Mouse (Mus musculus): ENCODE results near the gene Kidins220. TPM values are rescaled to one million over a fixed set of nuclear protein-coding genes. Genes with fewer than 3 reads are reported as not detected.

Gene Kidins220
- polyA plus RNA-seq, 1 experiment, result 72.1 TPM

GRCm38 (mm10) chr12:25092027-25092704 is 117.4 kb downstream of the Kidins220 start:
- DNase-seq, result peak; percentile 87
- H3K4me3 ChIP-seq (ENCODE audit: control insufficient read depth, insufficient read depth, low read length), result peak overlapping the region; percentile 33
- no peak overlapping the region for H3K27ac ChIP-seq (ENCODE audit: control insufficient read depth, insufficient read depth, low read length)

GRCm38 (mm10) chr12:25092751-25093211 is 118.1 kb downstream of the Kidins220 start:
- peaks cover 21% of the 10 kb centered on the region for H3K4me1 ChIP-seq (replicated peaks; ENCODE audit: control insufficient read depth, insufficient read depth, low read length)
- 20% methylated on average over 17 of the region's 17 CpGs for WGBS
- H3K36me3 ChIP-seq (ENCODE audit: control insufficient read depth, insufficient read depth, low read length), result no peaks in the 10 kb centered on the region
- DNase-seq, result peak; percentile 59
- H3K27ac ChIP-seq (ENCODE audit: control insufficient read depth, insufficient read depth, low read length), result no peak overlapping the region
- H3K27me3 ChIP-seq (ENCODE audit: control insufficient read depth, insufficient read depth, low read length), result no peaks in the 10 kb centered on the region; the same call in 1 of the 2 replicates
- peak overlapping the region; percentile 33 for H3K4me3 ChIP-seq (ENCODE audit: control insufficient read depth, insufficient read depth, low read length)
- TF ChIP-seq CTCF (IDR thresholded peaks at IDR 0.05; ENCODE audit: borderline replicate concordance, control insufficient read depth, extremely low read depth, insufficient read depth, low read length, poor library complexity), result no peak
- no peak for TF ChIP-seq POLR2A (IDR thresholded peaks at IDR 0.05; ENCODE audit: control insufficient read depth, extremely low read depth, insufficient read depth, low read length, poor library complexity)

More at GRCm38 (mm10) chr12:25092027-25092704, 117.4 kb downstream of the Kidins220 start:
- 13% methylated on average over 25 of the region's 25 CpGs for WGBS
- no peaks in the 10 kb centered on the region; the same call in 1 of the 2 replicates for H3K27me3 ChIP-seq (ENCODE audit: control insufficient read depth, insufficient read depth, low read length)
- peaks cover 17% of the 10 kb centered on the region for H3K4me1 ChIP-seq (replicated peaks; ENCODE audit: control insufficient read depth, insufficient read depth, low read length)
- TF ChIP-seq CTCF (IDR thresholded peaks at IDR 0.05; ENCODE audit: borderline replicate concordance, control insufficient read depth, extremely low read depth, insufficient read depth, low read length, poor library complexity), result peak; percentile 98
- no peak for TF ChIP-seq POLR2A (IDR thresholded peaks at IDR 0.05; ENCODE audit: control insufficient read depth, extremely low read depth, insufficient read depth, low read length, poor library complexity)
- no peaks in the 10 kb centered on the region for H3K36me3 ChIP-seq (ENCODE audit: control insufficient read depth, insufficient read depth, low read length)

- no peak for DNase-seq
- peaks cover 26% of the 10 kb centered on the region for H3K4me1 ChIP-seq (replicated peaks; ENCODE audit: control insufficient read depth, insufficient read depth, low read length)
- 88% methylated on average over 11 of the region's 11 CpGs for WGBS
- TF ChIP-seq POLR2A (IDR thresholded peaks at IDR 0.05; ENCODE audit: control insufficient read depth, extremely low read depth, insufficient read depth, low read length, poor library complexity), result no peak
- TF ChIP-seq CTCF (IDR thresholded peaks at IDR 0.05; ENCODE audit: borderline replicate concordance, control insufficient read depth, extremely low read depth, insufficient read depth, low read length, poor library complexity), result no peak
- H3K27ac ChIP-seq (ENCODE audit: control insufficient read depth, insufficient read depth, low read length), result no peak overlapping the region; the same call in 1 of the 2 replicates
- H3K27me3 ChIP-seq (ENCODE audit: control insufficient read depth, insufficient read depth, low read length), result no peaks in the 10 kb centered on the region; the same call in 1 of the 2 replicates
- no peaks in the 10 kb centered on the region for H3K36me3 ChIP-seq (ENCODE audit: control insufficient read depth, insufficient read depth, low read length)
- H3K4me3 ChIP-seq (ENCODE audit: control insufficient read depth, insufficient read depth, low read length), result peak overlapping the region; percentile 6; the same call in 1 of the 2 replicates
Measured at GRCm38 (mm10) chr12:25093241-25093774, 118.6 kb downstream of the Kidins220 start.

GRCm38 (mm10) chr12:25094621-25095521 is 120.1 kb downstream of the Kidins220 start:
- 9% methylated on average over 22 of the region's 22 CpGs for WGBS
- Histone ChIP-seq H3K27ac (ENCODE audit: control insufficient read depth, insufficient read depth, low read length) (peak overlapping the region; percentile 29; the same call in 1 of the 2 replicates), H3K27me3 (ENCODE audit: control insufficient read depth, insufficient read depth, low read length) (peaks cover 4% of the 10 kb centered on the region; the same call in 1 of the 2 replicates), H3K36me3 (ENCODE audit: control insufficient read depth, insufficient read depth, low read length) (no peaks in the 10 kb centered on the region), H3K4me3 (ENCODE audit: control insufficient read depth, insufficient read depth, low read length) (peak overlapping the region; percentile 62), H3K4me1 (replicated peaks; ENCODE audit: control insufficient read depth, insufficient read depth, low read length) (peaks cover 41% of the 10 kb centered on the region)
- DNase-seq, result no peak
- TF ChIP-seq CTCF (IDR thresholded peaks at IDR 0.05; ENCODE audit: borderline replicate concordance, control insufficient read depth, extremely low read depth, insufficient read depth, low read length, poor library complexity) (no peak), POLR2A (IDR thresholded peaks at IDR 0.05; ENCODE audit: control insufficient read depth, extremely low read depth, insufficient read depth, low read length, poor library complexity) (no peak)

- Histone ChIP-seq H3K27ac (ENCODE audit: control insufficient read depth, insufficient read depth, low read length) (peak overlapping the region; percentile 8; the same call in 1 of the 2 replicates), H3K27me3 (ENCODE audit: control insufficient read depth, insufficient read depth, low read length) (peaks cover 7% of the 10 kb centered on the region), H3K4me1 (replicated peaks; ENCODE audit: control insufficient read depth, insufficient read depth, low read length) (peaks cover 46% of the 10 kb centered on the region), H3K4me3 (ENCODE audit: control insufficient read depth, insufficient read depth, low read length) (peak overlapping the region; percentile 62), H3K36me3 (ENCODE audit: control insufficient read depth, insufficient read depth, low read length) (no peaks in the 10 kb centered on the region)
- under 1% methylated on average over 19 of the region's 19 CpGs for WGBS
- no peak for DNase-seq
- no peak for TF ChIP-seq CTCF (IDR thresholded peaks at IDR 0.05; ENCODE audit: borderline replicate concordance, control insufficient read depth, extremely low read depth, insufficient read depth, low read length, poor library complexity)
- TF ChIP-seq POLR2A (IDR thresholded peaks at IDR 0.05; ENCODE audit: control insufficient read depth, extremely low read depth, insufficient read depth, low read length, poor library complexity), result no peak
Measured at GRCm38 (mm10) chr12:25095538-25095937, 120.8 kb downstream of the Kidins220 start.

Data from thymus, adult 2 months (tissue).